Mouse (Mus musculus) intestine, embryonic 15.5 days (tissue): ENCODE measurements around the gene Ttll12. TPM values are rescaled to one million over a fixed set of nuclear protein-coding genes. Genes with fewer than 3 reads are reported as not detected.

Experiments
- ATAC-seq: fragments of 200-750 bp; cut with Nextera tagmentation; 2 replicates; pipeline ENCODE4 v1.8.0; 2017; ENCODE audit warnings: moderate TSS enrichment, moderate library complexity
- H3K27ac ChIP-seq: fragments of 300-500 bp; sonication (generic); 2 replicates; pipeline ENCODE4 v1.5.1; 2015; ENCODE audit warnings: mild to moderate bottlenecking, inconsistent platforms
- H3K27me3 ChIP-seq: fragments of 300-500 bp; sonication (generic); replicated peaks from 2 replicates; pipeline ENCODE4 v1.6.1; 2015; ENCODE audit warnings: inconsistent platforms
- H3K36me3 ChIP-seq: fragments of 300-500 bp; sonication (generic); 2 replicates; pipeline ENCODE4 v1.6.1; 2015; ENCODE audit warnings: inconsistent platforms
- H3K4me1 ChIP-seq: fragments of 300-500 bp; sonication (generic); replicated peaks from 2 replicates; pipeline ENCODE4 v1.6.1; 2015; ENCODE audit warnings: inconsistent platforms
- H3K4me2 ChIP-seq: fragments of 300-500 bp; sonication (generic); replicated peaks from 2 replicates; pipeline ENCODE4 v1.6.1; 2015; ENCODE audit warnings: mild to moderate bottlenecking, inconsistent platforms
- H3K4me3 ChIP-seq: fragments of 300-500 bp; sonication (generic); replicated peaks from 2 replicates; pipeline ENCODE4 v1.5.1; 2015; ENCODE audit warnings: inconsistent platforms
- H3K9ac ChIP-seq: fragments of 300-500 bp; sonication (generic); 2 replicates; pipeline ENCODE4 v1.6.1; 2015; ENCODE audit warnings: inconsistent platforms
- H3K9me3 ChIP-seq: fragments of 300-500 bp; sonication (generic); 2 replicates; pipeline ENCODE4 v1.6.1; 2016; ENCODE audit warnings: inconsistent platforms
- WGBS: fragments of 180-500 bp; shearing (Covaris S2); methylation state at CpG from one replicate; pipeline ENCODE4 v1.1.7; 2015; 5-methylcytosine and 5-hydroxymethylcytosine counted together
- polyA plus RNA-seq: library from polyadenylated mRNA; unstranded; fragments of >200 nt; fragmentation: Nextera tagmentation; extraction: Ambion mirVana; gene quantifications from 2 replicates; pipeline ENCODE4 v1.2.1, GENCODE M21; 2015

Ttll12 gene
- polyA plus RNA-seq, result 31.0 and 31.5 TPM in 2 replicates

DNA sequence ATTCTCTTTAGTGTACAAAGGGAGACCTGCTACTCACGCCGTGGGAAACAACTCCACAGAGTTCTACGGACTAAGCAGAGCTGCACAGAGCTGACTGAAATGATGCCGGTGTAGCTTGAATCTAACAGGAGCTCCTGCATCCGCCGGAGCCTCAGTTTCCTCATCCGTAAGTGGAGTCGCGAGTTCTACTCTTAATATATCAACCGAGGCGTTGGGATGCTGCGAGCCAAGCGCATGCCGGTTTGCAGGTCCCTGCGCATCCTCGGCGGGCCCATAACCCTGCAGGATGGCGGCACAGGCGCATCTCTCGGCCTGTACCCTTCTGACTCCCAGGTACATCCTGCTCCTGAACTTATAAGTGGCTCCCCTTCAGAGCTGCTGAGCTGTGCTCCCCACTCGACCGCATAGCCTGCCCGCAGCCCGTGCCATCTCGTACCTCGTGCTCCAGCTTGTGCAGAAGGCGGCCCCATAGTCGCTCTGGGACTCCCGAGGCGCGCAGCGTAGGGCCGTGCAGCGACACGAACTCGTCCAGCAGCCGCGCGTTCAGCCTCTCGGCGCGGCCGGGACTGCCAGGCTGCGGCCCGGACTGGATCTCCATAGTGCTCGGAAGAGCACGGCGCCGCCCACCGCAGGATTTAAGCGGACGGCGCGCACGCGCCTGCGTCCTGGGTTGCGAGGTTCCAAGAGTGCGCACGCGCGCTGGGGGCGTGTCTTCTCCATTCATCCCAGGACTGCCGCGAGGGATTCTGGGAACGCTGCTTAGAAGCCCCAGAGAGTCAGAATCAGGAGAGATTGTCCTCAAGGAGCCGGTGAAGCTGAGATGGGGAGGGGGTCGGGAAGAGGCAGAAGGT, at the start of gene Ttll12:
Gene Ttll12 (minus strand): TSS at position 645 of the 851 bp plus-strand sequence.
- peaks cover 23% of the 10 kb centered on the region for H3K4me1 ChIP-seq
- H3K36me3 ChIP-seq, result no peaks in the 10 kb centered on the region
- peak within 1 kb of the TSS; percentile 86 for H3K4me2 ChIP-seq
- WGBS, result under 1% methylated on average over 68 of the region's 68 CpGs
- peak; percentile 92 for ATAC-seq
- peak within 1 kb of the TSS; percentile 90 for H3K4me3 ChIP-seq
- H3K27ac ChIP-seq, result peak within 1 kb of the TSS; percentile 72
- H3K27me3 ChIP-seq, result no peaks in the 10 kb centered on the region
- H3K9me3 ChIP-seq, result no peaks in the 10 kb centered on the region
- peak within 1 kb of the TSS; percentile 84 for H3K9ac ChIP-seq

DNA sequence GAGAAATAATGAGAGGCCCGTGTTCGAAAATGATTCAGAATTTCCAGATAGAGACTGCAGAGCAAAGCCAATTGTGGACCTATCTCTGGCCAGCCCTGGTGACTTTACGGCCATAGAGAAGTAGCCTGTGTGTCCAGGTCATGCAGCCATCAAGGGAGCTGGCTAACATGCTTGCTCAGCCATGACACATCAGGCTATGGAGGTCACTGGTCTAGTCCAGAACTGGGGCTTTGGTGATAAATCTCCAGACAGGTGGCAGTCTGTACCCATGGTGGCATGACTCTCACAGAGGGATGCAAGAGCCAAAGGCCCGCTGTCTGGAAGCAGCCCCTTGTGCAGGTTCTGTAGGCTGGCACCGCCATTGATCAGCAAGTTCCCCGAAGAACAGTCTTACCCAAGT, 47.6 kb upstream of the Ttll12 start:
- H3K27ac ChIP-seq, result no peak overlapping the region
- H3K4me2 ChIP-seq, result no peak overlapping the region
- no peak for ATAC-seq
- H3K36me3 ChIP-seq, result no peaks in the 10 kb centered on the region
- 92% methylated on average over 6 of the region's 6 CpGs for WGBS
- H3K27me3 ChIP-seq, result no peaks in the 10 kb centered on the region
- H3K4me1 ChIP-seq, result peaks cover 12% of the 10 kb centered on the region; the same call in 1 of the 2 replicates
- no peak overlapping the region for H3K9ac ChIP-seq
- H3K4me3 ChIP-seq, result no peak overlapping the region
- H3K9me3 ChIP-seq, result no peaks in the 10 kb centered on the region

DNA sequence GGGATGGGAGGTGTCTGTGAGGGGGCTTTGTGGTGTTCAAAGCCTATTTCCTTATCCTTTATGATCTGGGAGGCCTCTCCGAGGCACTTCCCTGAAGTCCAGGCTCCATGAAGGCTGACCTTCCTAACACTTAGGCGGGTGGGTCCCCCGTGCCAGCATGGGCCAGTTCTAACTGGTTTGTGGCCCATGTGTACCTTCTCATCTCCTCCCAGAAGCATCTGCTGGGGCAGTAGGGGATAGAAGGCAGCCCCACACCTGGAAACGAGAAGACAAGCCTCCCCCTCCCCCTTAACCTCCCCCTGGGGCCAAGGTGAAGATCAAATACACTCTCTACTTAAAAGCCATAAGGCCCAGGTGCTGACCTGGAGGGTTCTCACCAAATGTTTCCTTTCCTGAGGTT, 45.3 kb upstream of the Ttll12 start:
- Histone ChIP-seq H3K9ac (no peak overlapping the region), H3K27me3 (no peaks in the 10 kb centered on the region), H3K4me2 (no peak overlapping the region), H3K9me3 (no peaks in the 10 kb centered on the region), H3K36me3 (no peaks in the 10 kb centered on the region), H3K4me3 (no peak overlapping the region), H3K4me1 (peaks cover 12% of the 10 kb centered on the region; the same call in 1 of the 2 replicates), H3K27ac (no peak overlapping the region)
- ATAC-seq, result no peak
- 30% methylated on average over 4 of the region's 4 CpGs for WGBS

DNA sequence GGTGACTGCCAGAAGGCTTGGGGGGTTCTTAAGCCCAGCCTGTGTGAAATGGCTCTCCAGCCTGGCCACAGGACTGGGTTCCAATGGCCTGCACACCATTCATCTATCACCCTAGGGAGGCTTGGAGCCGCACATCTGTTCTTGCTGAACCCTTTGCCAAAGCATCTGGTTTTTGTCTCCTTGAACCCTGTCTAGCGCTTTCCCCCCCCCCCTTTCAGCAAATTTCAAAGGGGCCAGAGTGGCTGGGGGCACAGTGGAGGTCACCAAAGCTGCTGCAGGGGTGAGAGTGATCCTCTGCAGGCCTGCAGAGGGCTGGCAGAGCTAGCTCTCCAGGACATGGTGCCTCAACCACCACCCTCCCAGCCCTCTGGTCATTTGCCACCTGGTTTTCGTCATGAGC, 44.2 kb upstream of the Ttll12 start:
- no peaks in the 10 kb centered on the region for H3K36me3 ChIP-seq
- H3K4me2 ChIP-seq, result no peak overlapping the region
- H3K4me1 ChIP-seq, result peaks cover 12% of the 10 kb centered on the region; the same call in 1 of the 2 replicates
- no peak for ATAC-seq
- WGBS, result 33% methylated on average over 3 of the region's 3 CpGs
- H3K27ac ChIP-seq, result no peak overlapping the region
- no peak overlapping the region for H3K9ac ChIP-seq
- H3K27me3 ChIP-seq, result no peaks in the 10 kb centered on the region
- H3K4me3 ChIP-seq, result no peak overlapping the region
- H3K9me3 ChIP-seq, result no peaks in the 10 kb centered on the region

DNA sequence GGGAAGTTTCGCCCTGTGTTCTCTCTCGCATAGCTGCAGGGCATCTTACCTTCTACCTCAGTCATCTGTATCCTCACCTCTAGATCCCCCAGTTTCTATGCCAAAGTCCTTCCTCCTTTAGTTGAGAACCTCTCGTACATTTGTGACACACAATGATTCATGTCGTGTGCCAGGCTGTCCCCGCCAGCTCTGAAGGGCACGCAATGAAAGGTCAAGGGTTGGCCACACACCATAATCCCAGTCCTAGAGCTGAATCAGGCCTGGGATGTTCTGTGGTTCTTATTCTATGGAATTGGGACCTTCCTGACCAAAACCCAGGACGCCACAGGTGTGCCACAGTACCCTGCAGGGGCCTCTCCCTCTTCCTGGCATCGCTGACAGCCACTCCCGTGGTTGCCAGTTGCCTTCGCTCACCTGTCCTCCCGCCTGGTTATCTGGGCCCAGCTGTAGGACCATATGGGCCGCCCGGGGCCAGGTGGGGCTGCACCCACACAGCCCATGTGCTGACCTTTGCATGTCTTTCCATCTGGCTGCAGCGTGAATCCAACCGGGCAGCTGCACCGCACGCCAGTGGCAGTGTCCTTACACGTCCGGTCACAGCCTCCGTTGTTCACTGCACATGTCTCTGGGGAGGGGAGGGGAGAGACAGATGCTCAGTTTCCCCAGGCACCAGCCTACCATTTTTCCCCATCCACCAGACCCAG, 43.4 kb upstream of the Ttll12 start:
- Histone ChIP-seq H3K27me3 (no peaks in the 10 kb centered on the region), H3K4me3 (no peak overlapping the region), H3K9ac (no peak overlapping the region), H3K9me3 (no peaks in the 10 kb centered on the region), H3K27ac (no peak overlapping the region), H3K36me3 (no peaks in the 10 kb centered on the region), H3K4me2 (no peak overlapping the region), H3K4me1 (peaks cover 12% of the 10 kb centered on the region; the same call in 1 of the 2 replicates)
- WGBS, result 68% methylated on average over 20 of the region's 20 CpGs
- ATAC-seq, result no peak

DNA sequence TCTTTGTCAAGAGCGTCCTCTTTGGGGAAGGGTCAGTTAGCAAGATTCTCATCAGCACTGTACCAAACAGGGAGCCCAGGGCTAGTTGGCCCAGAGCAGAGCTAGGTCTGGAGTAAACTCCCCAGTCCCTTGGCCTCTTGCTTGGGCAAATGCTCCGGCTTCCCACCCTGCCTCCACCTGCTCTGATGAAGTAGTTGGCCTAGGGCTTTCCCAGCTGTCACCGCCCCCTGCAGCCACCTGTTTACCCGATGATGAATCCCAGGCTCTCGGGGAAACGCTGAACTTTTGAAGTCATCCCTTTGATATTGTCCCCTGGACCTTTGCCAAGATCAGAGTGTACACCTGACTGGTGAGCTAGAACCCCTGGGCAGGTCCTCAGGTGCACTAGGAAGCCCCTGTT, 41.8 kb upstream of the Ttll12 start:
- no peak for ATAC-seq
- H3K27ac ChIP-seq, result no peak overlapping the region
- H3K36me3 ChIP-seq, result no peaks in the 10 kb centered on the region
- no peak overlapping the region for H3K4me3 ChIP-seq
- H3K27me3 ChIP-seq, result no peaks in the 10 kb centered on the region
- WGBS, result 45% methylated on average over 6 of the region's 6 CpGs
- no peaks in the 10 kb centered on the region for H3K9me3 ChIP-seq
- no peak overlapping the region for H3K4me2 ChIP-seq
- H3K9ac ChIP-seq, result no peak overlapping the region
- peaks cover 12% of the 10 kb centered on the region; the same call in 1 of the 2 replicates for H3K4me1 ChIP-seq

DNA sequence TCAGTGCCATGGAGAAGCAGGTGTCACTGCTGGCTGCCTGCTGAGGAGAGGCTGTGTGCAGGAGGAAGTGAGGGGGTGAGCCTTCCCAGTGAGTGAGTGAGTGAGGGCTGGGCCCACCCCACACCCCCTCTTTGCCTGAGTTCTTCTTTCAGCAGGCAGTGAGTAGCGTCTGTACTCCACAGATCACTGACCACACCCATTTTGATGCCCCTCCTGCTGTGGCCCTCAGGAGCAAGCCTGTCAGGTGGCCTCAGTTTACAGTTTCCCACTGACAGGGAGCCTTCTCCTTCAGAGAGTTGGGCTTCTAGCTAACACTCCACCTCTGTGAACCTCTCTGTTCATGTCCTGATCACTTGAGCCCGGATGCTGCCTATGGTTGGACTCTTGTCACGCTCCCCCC, 40.3 kb upstream of the Ttll12 start:
- H3K9ac ChIP-seq, result no peak overlapping the region
- no peaks in the 10 kb centered on the region for H3K27me3 ChIP-seq
- no peak overlapping the region for H3K4me3 ChIP-seq
- H3K36me3 ChIP-seq, result no peaks in the 10 kb centered on the region
- no peak overlapping the region for H3K27ac ChIP-seq
- H3K9me3 ChIP-seq, result no peaks in the 10 kb centered on the region
- WGBS, result 47% methylated on average over 3 of the region's 3 CpGs
- H3K4me1 ChIP-seq, result peaks cover 12% of the 10 kb centered on the region; the same call in 1 of the 2 replicates
- no peak for ATAC-seq
- no peak overlapping the region for H3K4me2 ChIP-seq

DNA sequence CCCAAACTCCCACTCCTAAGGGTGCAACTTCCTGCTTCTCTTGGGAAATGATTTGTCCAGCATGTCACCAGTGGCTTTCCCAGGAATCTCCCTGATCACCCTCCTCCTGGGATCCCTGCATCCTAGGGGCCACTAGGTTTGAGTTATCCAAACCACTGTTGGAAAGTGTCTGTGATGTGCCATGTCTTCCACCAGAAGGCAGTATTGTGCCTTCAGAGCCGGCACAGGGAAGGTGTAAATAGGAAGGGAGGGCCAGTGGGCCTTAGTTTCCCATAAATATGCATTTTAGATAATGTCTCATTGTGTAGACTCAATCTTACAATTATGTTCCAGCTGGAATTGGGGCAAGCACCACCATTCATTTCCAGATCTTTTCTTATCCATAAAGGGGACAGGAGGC, 39.1 kb upstream of the Ttll12 start:
- ATAC-seq, result no peak
- no peak overlapping the region for H3K4me2 ChIP-seq
- H3K9me3 ChIP-seq, result 0 out of 2 replicates have a peak, but pooled peaks cover 2% of the 10 kb centered on the region
- H3K4me3 ChIP-seq, result no peak overlapping the region
- H3K4me1 ChIP-seq, result peaks cover 6% of the 10 kb centered on the region; the same call in 1 of the 2 replicates
- 11% methylated on average over 1 of the region's 1 CpGs for WGBS
- no peak overlapping the region for H3K27ac ChIP-seq
- peaks cover 3% of the 10 kb centered on the region; the same call in 1 of the 2 replicates for H3K36me3 ChIP-seq
- no peak overlapping the region for H3K9ac ChIP-seq
- no peaks in the 10 kb centered on the region for H3K27me3 ChIP-seq

DNA sequence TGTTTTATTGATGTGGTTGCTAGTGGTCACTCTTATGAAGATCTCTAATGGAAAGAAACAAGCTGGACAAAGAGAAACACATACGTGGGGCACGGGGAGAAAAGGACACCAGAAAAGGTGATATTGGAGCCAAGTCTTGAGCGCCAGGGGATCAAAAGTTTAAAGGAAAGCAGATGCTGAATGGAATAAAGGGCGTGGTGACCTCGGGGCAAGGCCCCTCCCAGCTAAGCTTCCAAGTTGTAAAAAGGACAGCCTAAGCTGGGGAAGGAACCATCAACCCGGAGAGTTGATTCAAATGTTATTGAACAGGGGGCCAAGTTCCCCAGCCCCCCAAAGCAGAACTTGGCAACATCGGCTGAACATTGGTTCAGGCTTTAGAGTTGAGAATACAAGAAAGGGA, 36.1 kb upstream of the Ttll12 start:
- no peak for ATAC-seq
- 72% methylated on average over 7 of the region's 7 CpGs for WGBS
- no peak overlapping the region for H3K4me3 ChIP-seq

DNA sequence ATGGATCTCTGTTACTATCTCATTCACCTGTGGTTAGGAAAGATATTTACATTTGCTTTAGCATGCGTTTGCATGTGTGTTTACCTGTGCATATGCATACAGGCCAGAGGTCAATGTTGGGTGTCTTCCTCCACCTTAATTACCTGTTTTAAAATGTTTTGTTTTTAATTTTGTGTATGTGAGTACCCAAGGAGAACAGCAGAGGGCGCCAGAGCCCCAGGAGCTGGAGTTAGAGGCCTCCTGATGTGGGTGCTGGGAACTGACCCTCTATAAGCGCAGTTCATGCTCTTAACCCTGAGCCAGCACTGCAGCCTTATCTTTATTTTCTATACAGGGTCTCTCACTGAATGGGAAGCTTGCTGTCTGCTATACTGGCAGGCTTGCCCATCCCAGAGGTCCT, 34.8 kb upstream of the Ttll12 start:
- no peak for ATAC-seq
- H3K27me3 ChIP-seq, result no peaks in the 10 kb centered on the region
- no peak overlapping the region for H3K9ac ChIP-seq
- 67% methylated on average over 3 of the region's 3 CpGs for WGBS
- peaks cover 3% of the 10 kb centered on the region; the same call in 1 of the 2 replicates for H3K36me3 ChIP-seq
- H3K9me3 ChIP-seq, result 0 out of 2 replicates have a peak, but pooled peaks cover 2% of the 10 kb centered on the region
- H3K4me1 ChIP-seq, result no peaks in the 10 kb centered on the region
- no peak overlapping the region for H3K27ac ChIP-seq
- no peak overlapping the region for H3K4me3 ChIP-seq
- no peak overlapping the region for H3K4me2 ChIP-seq

More for the DNA sequence above, 36.1 kb upstream of the Ttll12 start:
- no peak overlapping the region for H3K9ac ChIP-seq
- 0 out of 2 replicates have a peak, but pooled peaks cover 2% of the 10 kb centered on the region for H3K9me3 ChIP-seq
- no peaks in the 10 kb centered on the region for H3K4me1 ChIP-seq
- no peaks in the 10 kb centered on the region for H3K27me3 ChIP-seq
- no peak overlapping the region for H3K4me2 ChIP-seq
- H3K27ac ChIP-seq, result no peak overlapping the region
- peaks cover 3% of the 10 kb centered on the region; the same call in 1 of the 2 replicates for H3K36me3 ChIP-seq

DNA sequence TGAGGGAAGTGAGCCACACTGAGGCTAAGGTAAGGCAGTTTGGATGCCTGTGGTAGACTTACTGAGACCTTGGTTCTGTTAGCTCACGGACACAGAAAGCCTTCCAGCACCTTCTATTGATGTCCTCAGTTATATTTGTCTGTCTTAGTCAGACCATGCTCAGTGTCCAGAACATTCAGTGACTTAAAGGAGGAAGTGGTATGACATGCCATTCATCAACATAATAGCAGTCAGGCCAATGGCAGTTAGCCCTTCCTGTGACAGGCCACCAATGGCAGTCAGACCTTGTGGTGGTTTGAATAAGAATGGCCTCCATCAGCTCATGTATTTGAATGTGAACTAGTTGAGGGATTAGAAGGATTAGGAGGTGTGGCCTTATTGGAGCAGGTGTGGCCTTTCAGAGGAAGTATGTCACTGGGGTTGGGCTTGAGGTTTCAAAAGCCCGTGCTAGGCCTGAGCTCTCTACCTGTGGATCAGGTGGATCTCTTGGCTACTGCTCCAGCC, 31.2 kb upstream of the Ttll12 start:
- Histone ChIP-seq H3K9me3 (0 out of 2 replicates have a peak, but pooled peaks cover 2% of the 10 kb centered on the region), H3K36me3 (peaks cover 3% of the 10 kb centered on the region; the same call in 1 of the 2 replicates), H3K27ac (no peak overlapping the region), H3K9ac (no peak overlapping the region), H3K4me2 (no peak overlapping the region), H3K4me3 (no peak overlapping the region), H3K4me1 (no peaks in the 10 kb centered on the region), H3K27me3 (no peaks in the 10 kb centered on the region)
- no peak for ATAC-seq
- 95% methylated on average over 2 of the region's 2 CpGs for WGBS

DNA sequence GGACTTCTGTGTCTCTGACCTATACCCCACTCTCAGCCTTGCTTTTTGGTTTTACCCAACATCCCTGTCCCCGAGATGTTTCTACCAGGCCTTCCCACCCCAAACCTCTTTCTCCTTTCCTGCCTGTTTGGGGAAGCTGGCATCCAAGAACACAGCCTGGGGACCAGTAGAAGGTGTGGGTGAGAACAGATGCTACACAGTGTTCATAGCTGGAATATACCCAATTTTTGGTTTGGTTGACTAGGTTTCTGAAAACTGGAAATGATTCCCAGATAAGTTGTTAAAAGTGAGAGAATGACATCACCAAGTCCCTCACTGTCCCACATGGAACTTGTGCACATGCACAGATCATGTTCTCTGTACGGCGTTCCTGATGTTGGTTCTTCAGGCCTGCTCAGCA, 20.3 kb upstream of the Ttll12 start:
- Histone ChIP-seq H3K36me3 (no peaks in the 10 kb centered on the region), H3K9ac (no peak overlapping the region), H3K4me3 (no peak overlapping the region), H3K4me1 (no peaks in the 10 kb centered on the region), H3K27me3 (no peaks in the 10 kb centered on the region), H3K27ac (no peak overlapping the region), H3K4me2 (no peak overlapping the region), H3K9me3 (no peaks in the 10 kb centered on the region)
- 95% methylated on average over 3 of the region's 3 CpGs for WGBS
- no peak for ATAC-seq
